Mouse (Mus musculus) kidney, adult 2 months (tissue): Measurements from ENCODE around the gene Pecr. TPM values are rescaled to one million over a fixed set of nuclear protein-coding genes. Genes with fewer than 3 reads are reported as not detected.
A peak's percentile ranks its signal among the peaks of the same experiment; 100 is the strongest.
"Not testable (repeated sequence)": the region's sequence is repeated elsewhere in the genome, so short reads cannot be mapped to it uniquely, and the experiment has no call there.

ENCODE experiments used
- DNase-seq: peaks from one replicate; pipeline ENCODE4 v3.0.0; 2021
- H3K27ac ChIP-seq: fragments of 200-500 bp; 2 replicates; pipeline ENCODE4 v1.5.1; 2012; ENCODE audit warnings: low read depth, low read length, control low read depth, inconsistent platforms; ENCODE audit not compliant: insufficient read depth
- H3K27me3 ChIP-seq: fragments of 200-500 bp; replicated peaks from 2 replicates; pipeline ENCODE4 v1.6.1; 2012; ENCODE audit warnings: mild to moderate bottlenecking, moderate library complexity, low read length, inconsistent platforms; ENCODE audit not compliant: control insufficient read depth, insufficient read depth
- H3K36me3 ChIP-seq: fragments of 200-500 bp; 2 replicates; pipeline ENCODE4 v1.6.1; 2012; ENCODE audit warnings: mild to moderate bottlenecking, moderate library complexity, low read length, inconsistent platforms; ENCODE audit not compliant: control insufficient read depth, insufficient read depth
- H3K4me1 ChIP-seq: fragments of 200-500 bp; 2 replicates; pipeline ENCODE4 v1.6.1; 2011; ENCODE audit warnings: low read length; ENCODE audit not compliant: control insufficient read depth, insufficient read depth
- H3K4me3 ChIP-seq: fragments of 200-500 bp; 2 replicates; pipeline ENCODE4 v1.5.1; 2011; ENCODE audit warnings: mild to moderate bottlenecking, low read depth, low read length, control low read depth; ENCODE audit not compliant: insufficient read depth
- CTCF ChIP-seq: fragments of 200-500 bp; conservative IDR thresholded peaks from 2 replicates; pipeline ENCODE4 v1.5.1; 2011; ENCODE audit warnings: low read depth, mild to moderate bottlenecking, control low read depth, low read length, moderate library complexity, mixed read lengths; ENCODE audit not compliant: insufficient read depth, insufficient read length
- POLR2A ChIP-seq: fragments of 200-500 bp; IDR thresholded peaks from one replicate; pipeline ENCODE4 v1.6.1; 2011; ENCODE audit warnings: low read depth, low read length, control low read depth
- WGBS: fragments of 180-500 bp; shearing (Covaris S2); methylation state at CpG from one replicate; pipeline ENCODE4 v1.1.7; 2018; 5-methylcytosine and 5-hydroxymethylcytosine counted together
- polyA plus RNA-seq: library from polyadenylated mRNA; depleted of rRNA; stranded (reverse); fragments of >200 nt; gene quantifications from 2 replicates; pipeline ENCODE4 v1.2.3, GENCODE M21; 2012

Gene Pecr
- polyA plus RNA-seq, 1 experiment = 254 TPM

DNA sequence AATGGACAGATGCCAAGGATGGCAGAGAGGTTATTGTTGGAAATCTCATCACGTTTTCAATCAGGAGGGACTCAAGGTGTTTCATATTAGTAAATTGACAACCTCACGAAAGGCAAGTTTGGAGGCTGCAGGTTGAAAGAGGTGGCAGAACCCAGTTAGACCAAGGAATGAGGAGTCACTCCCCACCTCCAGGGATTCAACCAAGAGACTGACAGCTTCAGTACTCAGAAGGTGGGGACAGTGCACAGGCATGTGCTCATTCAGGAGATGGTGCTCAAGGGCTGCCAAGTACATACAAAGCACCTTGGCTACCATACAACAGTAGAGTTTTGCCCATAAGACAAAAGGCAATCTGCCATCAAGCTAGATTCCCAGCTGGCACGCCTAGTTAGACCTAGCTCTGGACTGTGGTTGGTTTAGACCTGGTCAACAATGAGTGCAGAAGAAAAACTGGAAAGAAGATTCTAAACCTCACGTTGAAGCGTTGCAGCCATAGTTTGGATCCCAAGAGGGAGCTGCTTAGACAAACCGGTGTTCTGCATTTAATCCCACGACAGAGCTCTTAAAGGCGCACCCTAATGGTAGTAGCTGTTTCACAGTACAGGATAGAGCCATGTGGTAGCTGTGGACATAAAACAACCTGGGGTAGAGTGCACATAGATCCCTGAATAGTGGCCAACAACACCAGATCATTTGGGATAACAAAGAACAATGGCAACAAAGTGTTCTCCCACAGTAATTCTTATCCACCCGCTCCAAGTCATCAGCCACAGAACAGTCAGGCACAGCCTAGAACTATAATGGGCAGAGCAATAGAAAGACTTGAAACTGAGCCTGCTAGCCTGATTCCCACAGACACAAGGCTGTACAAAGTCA lies 27.5 kb downstream of the Pecr start:
- no peaks in the 10 kb centered on the region; the same call in 1 of the 2 replicates for H3K36me3 ChIP-seq
- no peak overlapping the region for H3K4me3 ChIP-seq
- DNase-seq = no peak
- no peak for TF ChIP-seq POLR2A
- TF ChIP-seq CTCF = no peak
- no peak overlapping the region for H3K27ac ChIP-seq
- H3K27me3 ChIP-seq = no peaks in the 10 kb centered on the region
- peaks cover 9% of the 10 kb centered on the region; the same call in 1 of the 2 replicates for H3K4me1 ChIP-seq
- 81% methylated on average over 9 of the region's 9 CpGs for WGBS

DNA sequence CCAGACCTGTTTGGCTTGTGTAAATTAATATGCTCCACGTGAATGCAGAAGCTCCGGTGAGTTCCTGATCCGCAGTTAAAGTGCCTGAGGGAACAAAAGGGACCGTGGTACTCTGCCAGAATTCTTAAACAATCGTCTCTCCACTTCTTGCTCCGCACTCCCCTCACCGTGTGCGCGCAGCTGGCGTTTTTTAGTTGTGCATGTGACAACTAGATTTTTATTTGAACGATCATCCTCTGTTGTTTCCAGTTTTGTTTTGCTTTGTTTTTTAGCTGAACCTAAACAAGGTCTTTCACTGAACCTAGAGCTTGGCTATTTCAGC lies 28.3 kb downstream of the Pecr start:
- no peak overlapping the region for H3K4me3 ChIP-seq
- no peaks in the 10 kb centered on the region; the same call in 1 of the 2 replicates for H3K36me3 ChIP-seq
- peaks cover 9% of the 10 kb centered on the region; the same call in 1 of the 2 replicates for H3K4me1 ChIP-seq
- WGBS = 39% methylated on average over 11 of the region's 11 CpGs
- TF ChIP-seq POLR2A (no peak), CTCF (no peak)
- H3K27me3 ChIP-seq = no peaks in the 10 kb centered on the region
- no peak overlapping the region for H3K27ac ChIP-seq
- no peak for DNase-seq

DNA sequence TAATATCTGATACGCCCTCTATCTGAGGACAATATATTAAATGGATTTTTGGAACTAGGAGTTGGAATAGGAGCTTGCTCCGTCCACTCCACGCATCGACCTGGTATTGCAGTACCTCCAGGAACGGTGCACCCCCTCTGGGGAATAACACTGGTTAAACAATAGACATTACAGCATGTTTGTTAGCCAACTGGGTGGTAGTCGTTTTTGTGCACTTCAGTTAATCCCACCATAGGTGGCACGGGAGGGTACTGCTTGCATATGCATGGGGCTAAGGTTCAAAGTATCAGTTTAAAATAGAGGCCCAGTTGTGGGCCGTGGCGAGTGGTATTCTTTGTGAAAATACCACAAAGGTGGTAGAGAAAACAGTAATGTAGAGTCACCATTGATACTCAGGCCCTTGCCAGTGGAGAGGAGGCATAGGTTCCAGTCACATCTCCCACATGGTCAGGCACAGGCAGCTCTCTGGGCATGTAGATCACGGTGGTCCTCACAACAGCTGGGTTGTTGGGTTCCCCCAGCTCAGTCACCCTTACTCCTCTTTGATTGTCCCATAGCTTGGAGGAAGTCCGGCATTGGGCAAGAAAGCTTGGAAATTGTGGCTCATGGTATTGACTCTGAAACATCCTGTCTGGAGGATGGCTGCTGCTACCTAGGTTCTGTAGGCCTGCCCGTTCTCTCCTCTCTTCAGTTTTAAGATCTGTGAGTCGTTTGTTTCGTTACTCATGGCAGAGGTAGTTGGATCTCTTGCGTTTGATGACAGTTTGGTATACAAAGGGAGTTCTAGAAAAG lies 28.9 kb downstream of the Pecr start:
- TF ChIP-seq POLR2A (no peak), CTCF (no peak)
- H3K4me3 ChIP-seq = no peak overlapping the region; the same call in 1 of the 2 replicates
- H3K4me1 ChIP-seq = peaks cover 9% of the 10 kb centered on the region; the same call in 1 of the 2 replicates
- WGBS = 12% methylated on average over 15 of the region's 15 CpGs
- DNase-seq = peak; percentile 69
- H3K27ac ChIP-seq = 0 out of 2 replicates have a peak overlapping the region, but pooled peaks have one; percentile 15
- H3K27me3 ChIP-seq = no peaks in the 10 kb centered on the region
- H3K36me3 ChIP-seq = no peaks in the 10 kb centered on the region; the same call in 1 of the 2 replicates

GRCm38 (mm10) chr1:72254545-72255061 lies 29.5 kb downstream of the Pecr start:
- Histone ChIP-seq H3K4me1 (peaks cover 9% of the 10 kb centered on the region; the same call in 1 of the 2 replicates), H3K36me3 (no peaks in the 10 kb centered on the region; the same call in 1 of the 2 replicates), H3K4me3 (peak overlapping the region; percentile 61), H3K27ac (peak overlapping the region; percentile 54; the same call in 1 of the 2 replicates), H3K27me3 (no peaks in the 10 kb centered on the region)
- WGBS = under 1% methylated on average over 35 of the region's 35 CpGs
- no peak for TF ChIP-seq CTCF
- peak; percentile 88 for TF ChIP-seq POLR2A
- peak; percentile 91 for DNase-seq

GRCm38 (mm10) chr1:72253881-72254491 lies 30.1 kb downstream of the Pecr start:
- TF ChIP-seq CTCF = no peak
- no peak for TF ChIP-seq POLR2A
- WGBS = 39% methylated on average over 11 of the region's 11 CpGs
- peak overlapping the region; percentile 61; the same call in 1 of the 2 replicates for H3K4me3 ChIP-seq
- peaks cover 9% of the 10 kb centered on the region; the same call in 1 of the 2 replicates for H3K4me1 ChIP-seq
- no peaks in the 10 kb centered on the region for H3K36me3 ChIP-seq
- DNase-seq = no peak
- no peaks in the 10 kb centered on the region for H3K27me3 ChIP-seq
- no peak overlapping the region for H3K27ac ChIP-seq

- WGBS = 95% methylated on average over 1 of the region's 1 CpGs
- Histone ChIP-seq H3K27me3 (no peaks in the 10 kb centered on the region), H3K36me3 (no peaks in the 10 kb centered on the region), H3K4me1 (peaks cover 9% of the 10 kb centered on the region; the same call in 1 of the 2 replicates), H3K27ac (no peak overlapping the region), H3K4me3 (no peak overlapping the region)
- no peak for DNase-seq
- TF ChIP-seq CTCF = no peak
- no peak for TF ChIP-seq POLR2A
Observed at GRCm38 (mm10) chr1:72251806-72252205, 32.3 kb downstream of the Pecr start.

DNA sequence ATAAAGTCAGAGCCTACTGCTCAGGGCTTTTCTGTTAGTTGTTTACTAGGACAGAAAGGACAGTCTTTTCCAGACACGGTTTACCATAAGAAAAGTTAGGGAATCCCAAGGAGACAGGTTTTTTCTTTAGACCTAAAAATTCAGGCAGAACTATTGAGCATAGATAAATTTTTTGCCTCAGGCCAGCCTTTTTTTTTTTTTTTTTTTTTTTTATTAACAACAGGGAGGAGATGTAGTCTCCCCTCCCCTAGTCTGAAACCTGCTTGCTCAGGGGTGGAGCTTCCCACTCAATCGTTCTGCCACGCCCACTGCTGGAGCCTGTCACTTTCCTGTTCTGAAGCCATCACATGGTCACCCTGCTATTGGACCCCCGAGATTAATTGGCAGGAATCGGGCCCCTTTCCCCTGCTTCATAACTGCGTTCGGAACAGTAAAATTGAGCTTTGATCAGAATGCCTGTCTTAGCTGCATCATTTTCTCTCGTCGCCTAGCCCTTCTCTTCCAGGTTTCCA lies 35.8 kb downstream of the Pecr start:
- H3K4me1 ChIP-seq, H3K27me3 ChIP-seq, H3K4me3 ChIP-seq, H3K36me3 ChIP-seq, DNase-seq, H3K27ac ChIP-seq: not testable (repeated sequence)
- 63% methylated on average over 9 of the region's 9 CpGs for WGBS
